Mouse (Mus musculus) lung, embryonic 14.5 days (tissue): ENCODE measurements around the gene Cnn2. TPM values are rescaled to one million over a fixed set of nuclear protein-coding genes. Genes with fewer than 3 reads are reported as not detected.

Source experiments
- ATAC-seq: fragments of 200-750 bp; cut with Nextera tagmentation; 2 replicates; pipeline ENCODE4 v1.8.0; 2017; ENCODE audit warnings: mild to moderate bottlenecking, moderate TSS enrichment, moderate library complexity; ENCODE audit not compliant: insufficient read depth
- DNase-seq: peaks from one replicate; pipeline ENCODE4 v3.0.0-alpha.2; 2015
- H3K27ac ChIP-seq: fragments of 300-500 bp; sonication (generic); 2 replicates; pipeline ENCODE4 v1.5.1; 2014; ENCODE audit warnings: low read depth, mild to moderate bottlenecking, moderate library complexity
- H3K27me3 ChIP-seq: fragments of 300-500 bp; sonication (generic); 2 replicates; pipeline ENCODE4 v1.6.1; 2014; ENCODE audit warnings: low read length, control low read depth; ENCODE audit not compliant: insufficient read depth
- H3K36me3 ChIP-seq: fragments of 300-500 bp; sonication (generic); 2 replicates; pipeline ENCODE4 v1.6.1; 2014; ENCODE audit warnings: control low read depth; ENCODE audit not compliant: insufficient read depth
- H3K4me1 ChIP-seq: fragments of 300-500 bp; sonication (generic); 2 replicates; pipeline ENCODE4 v1.6.1; 2014; ENCODE audit warnings: antibody characterized with exemption, control low read depth; ENCODE audit not compliant: insufficient read depth
- H3K4me2 ChIP-seq: fragments of 300-500 bp; sonication (generic); 2 replicates; pipeline ENCODE4 v1.6.1; 2014; ENCODE audit warnings: mild to moderate bottlenecking
- H3K4me3 ChIP-seq: fragments of 300-500 bp; sonication (generic); 2 replicates; pipeline ENCODE4 v1.5.1; 2014; ENCODE audit warnings: low read depth, low read length
- H3K9ac ChIP-seq: fragments of 300-500 bp; sonication (generic); 2 replicates; pipeline ENCODE4 v1.6.1; 2014
- H3K9me3 ChIP-seq: fragments of 300-500 bp; sonication (generic); 2 replicates; pipeline ENCODE4 v1.6.1; 2016; ENCODE audit warnings: low read depth, low read length, control low read depth
- CTCF ChIP-seq: IDR thresholded peaks from 2 replicates; pipeline ENCODE4 v1.5.1; 2016; ENCODE audit warnings: antibody characterized with exemption, low read depth
- WGBS: fragments of 180-500 bp; shearing (Covaris S2); extraction: QIAGEN DNeasy Blood & Tissue Kit; methylation state at CpG from one replicate; pipeline ENCODE4 v1.1.7; 2014; 5-methylcytosine and 5-hydroxymethylcytosine counted together
- polyA plus RNA-seq: library from polyadenylated mRNA; unstranded; fragments of >200 nt; fragmentation: Nextera tagmentation; extraction: Ambion mirVana; gene quantifications from 2 replicates; pipeline ENCODE4 v1.2.1, GENCODE M21; 2014

Gene Cnn2
- polyA plus RNA-seq, 1 experiment from 2014 or later: 354 TPM

DNA sequence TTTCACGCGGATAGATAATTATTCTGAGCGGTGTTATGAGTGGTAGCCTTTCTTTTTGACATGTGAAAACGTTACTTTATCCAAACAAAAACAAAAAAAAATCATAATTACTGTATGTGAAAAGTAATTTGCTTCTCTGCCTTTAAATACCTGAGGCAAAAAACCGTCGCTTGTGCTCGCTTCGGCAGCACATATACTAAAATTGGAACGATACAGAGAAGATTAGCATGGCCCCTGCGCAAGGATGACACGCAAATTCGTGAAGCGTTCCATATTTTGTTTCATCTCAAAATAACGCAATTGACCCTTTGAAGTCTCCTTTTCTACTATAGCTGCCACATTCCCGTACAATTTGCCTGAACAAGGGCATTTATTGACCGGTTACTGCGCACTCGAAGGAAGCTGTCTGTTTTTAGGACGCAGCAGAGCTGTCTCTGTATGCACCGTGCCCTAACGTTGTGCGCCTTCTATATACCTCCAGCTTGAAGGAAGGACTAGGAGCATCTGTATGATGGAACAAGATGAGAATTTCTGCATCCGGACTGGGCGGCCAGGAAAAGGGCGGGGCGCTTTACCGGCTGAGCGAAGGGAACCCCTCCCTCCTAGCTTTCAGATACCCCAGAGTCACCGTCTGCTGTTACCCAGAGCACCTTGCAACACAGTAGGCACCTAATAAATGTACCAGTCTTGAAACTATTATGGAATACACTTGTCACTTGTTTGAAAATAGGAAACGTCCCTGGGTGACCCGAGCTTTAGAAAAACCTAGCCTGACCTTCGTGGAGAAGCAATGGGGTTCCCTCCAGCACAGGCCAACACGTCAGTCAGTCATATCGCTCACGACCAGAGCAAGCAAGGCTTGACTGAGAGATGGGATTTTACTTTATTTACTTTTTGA is 2.8 kb upstream of the Cnn2 start:
- Histone ChIP-seq H3K4me1 (peaks cover 32% of the 10 kb centered on the region), H3K36me3 (peaks cover 12% of the 10 kb centered on the region; the same call in 1 of the 2 replicates), H3K9ac (peak overlapping the region; percentile 65), H3K4me2 (peak overlapping the region; percentile 76), H3K4me3 (peak overlapping the region; percentile 85), H3K9me3 (no peaks in the 10 kb centered on the region), H3K27me3 (no peaks in the 10 kb centered on the region), H3K27ac (peak overlapping the region; percentile 99)
- WGBS: 3% methylated on average over 35 of the region's 35 CpGs
- no peak for TF ChIP-seq CTCF
- ATAC-seq (no peak), DNase-seq (peak; percentile 72)

DNA sequence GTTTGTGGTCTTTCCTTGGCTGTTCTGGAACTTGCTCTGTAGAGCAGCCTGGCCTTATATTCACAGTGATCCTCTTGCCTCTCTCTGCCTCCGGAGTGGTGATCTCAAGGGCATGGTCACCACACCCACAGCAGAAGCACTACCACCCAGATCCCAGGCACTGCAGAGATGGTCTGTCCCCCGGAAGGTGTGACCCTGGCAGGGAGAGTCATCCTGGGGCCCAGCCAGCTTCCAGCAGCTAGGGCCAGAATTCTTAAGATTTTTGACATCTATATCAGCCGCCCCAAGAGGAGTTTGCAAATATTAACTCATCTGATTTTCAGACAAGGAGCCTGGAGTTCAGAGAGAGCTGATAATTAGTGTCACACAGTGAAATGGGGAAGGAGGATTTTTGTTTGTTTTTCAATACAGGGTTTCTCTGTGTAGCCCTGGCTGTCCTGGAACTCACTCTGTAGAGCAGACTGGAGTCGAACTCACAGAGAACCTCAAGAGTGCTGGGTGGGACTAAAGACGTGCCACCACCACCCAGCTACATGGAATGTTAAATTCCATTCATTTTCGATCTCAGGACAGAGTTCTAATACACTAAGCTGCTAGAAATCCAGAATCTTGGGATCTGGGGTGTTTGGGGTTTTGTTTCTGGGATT is 2.0 kb upstream of the Cnn2 start:
- peak overlapping the region; percentile 99 for H3K27ac ChIP-seq
- peaks cover 32% of the 10 kb centered on the region for H3K4me1 ChIP-seq
- peak overlapping the region; percentile 76 for H3K4me2 ChIP-seq
- H3K4me3 ChIP-seq: peak overlapping the region; percentile 85
- DNase-seq: peak; percentile 45
- 0 out of 2 replicates have a peak, but pooled peaks cover under 1% of the 10 kb centered on the region for H3K9me3 ChIP-seq
- 16% methylated on average over 6 of the region's 6 CpGs for WGBS
- H3K27me3 ChIP-seq: no peaks in the 10 kb centered on the region
- TF ChIP-seq CTCF: no peak
- ATAC-seq: no peak
- peak overlapping the region; percentile 65 for H3K9ac ChIP-seq
- peaks cover 11% of the 10 kb centered on the region; the same call in 1 of the 2 replicates for H3K36me3 ChIP-seq

DNA sequence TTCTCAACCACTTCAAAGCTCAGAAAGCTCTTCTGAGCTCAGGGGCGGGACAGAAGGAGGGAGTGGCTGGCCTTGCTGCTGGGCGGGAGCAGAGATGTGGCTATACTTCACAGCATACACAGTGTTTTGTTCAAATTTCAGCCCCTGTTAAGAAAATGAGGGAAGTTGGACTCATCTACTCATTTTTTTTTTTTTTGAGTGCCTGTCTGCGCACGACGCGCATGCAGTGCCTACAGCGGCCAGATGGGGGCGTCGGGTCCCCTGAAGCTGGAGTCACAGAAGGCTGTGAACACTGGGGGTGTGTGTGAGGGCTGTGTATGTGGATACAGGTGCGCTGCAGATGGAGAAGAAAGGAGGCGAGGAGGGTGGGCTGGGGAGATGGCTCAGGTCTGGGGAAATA is 1.4 kb upstream of the Cnn2 start:
- Histone ChIP-seq H3K9ac (0 out of 2 replicates have a peak overlapping the region, but pooled peaks have one; percentile 65), H3K36me3 (peaks cover 17% of the 10 kb centered on the region), H3K9me3 (peaks cover 5% of the 10 kb centered on the region; the same call in 1 of the 2 replicates), H3K4me3 (peak overlapping the region; percentile 85), H3K4me2 (peak overlapping the region; percentile 76), H3K4me1 (peaks cover 32% of the 10 kb centered on the region), H3K27ac (peak overlapping the region; percentile 99), H3K27me3 (no peaks in the 10 kb centered on the region)
- TF ChIP-seq CTCF: peak; percentile 91
- DNase-seq (peak; percentile 94), ATAC-seq (no peak)
- WGBS: 4% methylated on average over 11 of the region's 11 CpGs

DNA sequence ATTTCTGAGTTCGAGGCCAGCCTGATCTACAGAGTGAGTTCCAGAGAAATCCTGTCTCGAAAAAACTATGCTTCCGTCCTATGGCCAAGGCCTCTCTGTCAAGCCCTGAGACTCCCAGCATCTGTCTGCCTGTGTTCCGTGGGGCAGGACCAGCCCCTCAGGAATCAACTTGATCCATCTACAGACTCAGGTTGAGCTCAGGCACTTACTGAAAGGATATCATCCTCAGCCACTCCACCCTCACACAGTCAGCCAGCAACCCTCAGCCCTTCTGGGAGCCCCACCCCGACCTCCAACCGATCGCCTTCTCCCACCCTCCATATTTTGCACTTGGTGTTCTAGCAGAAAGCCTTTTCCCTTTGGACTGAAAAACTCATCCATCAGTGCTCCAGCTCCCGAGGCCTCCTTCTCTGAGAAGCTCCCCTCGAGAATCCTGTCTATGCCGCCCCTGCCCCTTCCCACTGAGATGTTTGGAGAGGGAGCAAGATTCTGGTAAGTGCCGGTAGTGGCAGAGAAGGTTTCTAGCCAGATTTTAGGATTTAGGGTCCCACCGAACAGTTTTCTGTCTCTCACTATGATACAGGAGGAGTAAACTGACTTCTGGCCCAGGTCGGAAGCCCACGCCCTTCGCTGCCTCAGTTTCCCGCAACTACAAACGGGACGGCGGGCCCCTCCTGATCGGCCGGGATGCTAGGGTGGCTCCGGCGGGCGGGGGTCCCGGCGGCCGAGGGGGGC is 446 bp upstream of the Cnn2 start:
- Histone ChIP-seq H3K4me1 (peaks cover 27% of the 10 kb centered on the region), H3K9ac (peak overlapping the region; percentile 81), H3K4me3 (peak overlapping the region; percentile 85), H3K27ac (peak overlapping the region; percentile 99), H3K4me2 (peak overlapping the region; percentile 76), H3K27me3 (no peaks in the 10 kb centered on the region), H3K9me3 (peaks cover 5% of the 10 kb centered on the region; the same call in 1 of the 2 replicates), H3K36me3 (peaks cover 23% of the 10 kb centered on the region)
- no peak for ATAC-seq
- 7% methylated on average over 27 of the region's 27 CpGs for WGBS
- TF ChIP-seq CTCF: no peak
- peak; percentile 29 for DNase-seq

DNA sequence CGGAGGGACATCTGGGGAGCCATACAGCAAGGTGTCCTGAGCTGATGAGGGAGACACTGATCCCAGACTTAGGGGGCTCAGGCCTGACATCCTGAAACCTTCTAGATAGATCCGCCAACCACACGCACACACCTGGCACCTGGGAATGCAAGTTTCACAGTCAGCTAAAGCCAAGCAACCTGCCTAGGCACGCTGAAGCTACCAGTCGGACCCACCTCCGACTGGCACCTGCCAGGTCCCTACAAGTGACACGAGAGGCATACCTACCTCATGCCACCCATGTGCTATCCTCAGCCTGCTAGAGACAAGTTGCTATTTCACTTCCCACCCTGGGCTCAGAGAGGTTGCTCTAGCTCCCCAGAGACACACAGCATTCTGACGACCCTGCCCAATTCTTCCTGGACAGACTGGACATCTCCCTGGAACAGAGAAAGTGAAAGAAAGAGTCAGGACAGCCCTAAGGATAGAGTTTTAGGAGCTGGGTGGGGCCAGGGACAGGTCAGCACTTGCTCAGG is 945 bp downstream of the Cnn2 start:
- Histone ChIP-seq H3K27ac (peak overlapping the region; percentile 99), H3K36me3 (peaks cover 37% of the 10 kb centered on the region), H3K4me2 (peak overlapping the region; percentile 76), H3K9ac (peak overlapping the region; percentile 81), H3K4me1 (peaks cover 25% of the 10 kb centered on the region), H3K9me3 (peaks cover 5% of the 10 kb centered on the region; the same call in 1 of the 2 replicates), H3K4me3 (peak overlapping the region; percentile 85), H3K27me3 (no peaks in the 10 kb centered on the region)
- TF ChIP-seq CTCF: no peak
- WGBS: 29% methylated on average over 8 of the region's 8 CpGs
- no peak for DNase-seq
- ATAC-seq: no peak

DNA sequence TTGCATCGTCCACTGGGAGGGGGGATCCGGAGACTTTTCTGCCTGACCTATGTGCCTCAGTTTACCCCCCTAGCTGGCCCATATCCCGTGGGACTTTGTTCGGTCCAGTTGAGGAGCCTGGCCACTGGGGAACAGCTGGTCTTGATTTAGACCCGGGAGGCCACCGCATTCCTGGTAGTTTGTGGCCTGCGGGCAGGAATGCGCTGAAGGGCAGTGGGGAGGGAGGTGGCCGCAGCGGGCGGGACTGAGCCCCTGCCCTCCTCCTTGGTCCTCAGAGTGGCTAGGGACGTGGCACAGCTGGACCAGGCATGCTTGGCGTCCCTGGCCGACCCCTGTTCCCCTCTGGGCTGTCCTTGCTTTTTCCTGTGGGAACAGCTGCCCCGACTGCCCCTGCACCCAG is 1.5 kb downstream of the Cnn2 start:
- H3K27ac ChIP-seq: peak overlapping the region; percentile 99; the same call in 1 of the 2 replicates

More for the DNA sequence above, 1.5 kb downstream of the Cnn2 start:
- H3K9ac ChIP-seq: peak overlapping the region; percentile 81
- peak overlapping the region; percentile 76 for H3K4me2 ChIP-seq
- peaks cover 25% of the 10 kb centered on the region for H3K4me1 ChIP-seq
- peaks cover 43% of the 10 kb centered on the region for H3K36me3 ChIP-seq
- ATAC-seq (peak; percentile 35; the same call in 1 of the 2 replicates), DNase-seq (peak; percentile 83)
- H3K9me3 ChIP-seq: peaks cover 5% of the 10 kb centered on the region; the same call in 1 of the 2 replicates
- H3K27me3 ChIP-seq: no peaks in the 10 kb centered on the region
- H3K4me3 ChIP-seq: peak overlapping the region; percentile 85
- TF ChIP-seq CTCF: no peak
- WGBS: 8% methylated on average over 15 of the region's 15 CpGs
